Mouse (Mus musculus) kidney, embryonic 16.5 days (tissue): ENCODE data around the gene Pglyrp1. TPM values are rescaled to one million over a fixed set of nuclear protein-coding genes. Genes with fewer than 3 reads are reported as not detected.

ENCODE experiments used
- ATAC-seq: fragments of 200-750 bp; cut with Nextera tagmentation; 2 replicates; pipeline ENCODE4 v1.8.0; 2017; ENCODE audit warnings: moderate TSS enrichment; ENCODE audit not compliant: low FRiP score, low TSS enrichment
- H3K27ac ChIP-seq: fragments of 300-500 bp; sonication (generic); 2 replicates; pipeline ENCODE4 v1.5.1; 2014; ENCODE audit warnings: low read length
- H3K27me3 ChIP-seq: fragments of 300-500 bp; sonication (generic); 2 replicates; pipeline ENCODE4 v1.6.1; 2014; ENCODE audit warnings: low read length, control low read depth, mixed read lengths; ENCODE audit not compliant: insufficient read depth
- H3K36me3 ChIP-seq: fragments of 300-500 bp; sonication (generic); 2 replicates; pipeline ENCODE4 v1.6.1; 2014; ENCODE audit warnings: low read length, control low read depth, mixed read lengths; ENCODE audit not compliant: insufficient read depth
- H3K4me1 ChIP-seq: fragments of 300-500 bp; sonication (generic); 2 replicates; pipeline ENCODE4 v1.6.1; 2014; ENCODE audit warnings: low read length, control low read depth, mixed read lengths; ENCODE audit not compliant: insufficient read depth
- H3K4me2 ChIP-seq: fragments of 300-500 bp; sonication (generic); replicated peaks from 2 replicates; pipeline ENCODE4 v1.6.1; 2014; ENCODE audit warnings: low read depth, low read length
- H3K4me3 ChIP-seq: fragments of 300-500 bp; sonication (generic); 2 replicates; pipeline ENCODE4 v1.5.1; 2014; ENCODE audit warnings: mild to moderate bottlenecking, low read length
- H3K9ac ChIP-seq: fragments of 300-500 bp; sonication (generic); replicated peaks from 2 replicates; pipeline ENCODE4 v1.6.1; 2014; ENCODE audit warnings: low read length
- H3K9me3 ChIP-seq: fragments of 300-500 bp; sonication (generic); 2 replicates; pipeline ENCODE4 v1.6.1; 2016; ENCODE audit warnings: low read length, control low read depth
- WGBS: fragments of 180-500 bp; shearing (Covaris S2); extraction: QIAGEN DNeasy Blood & Tissue Kit; methylation state at CpG from one replicate; pipeline ENCODE4 v1.1.7; 2014; 5-methylcytosine and 5-hydroxymethylcytosine counted together
- polyA plus RNA-seq: library from polyadenylated mRNA; unstranded; fragments of >200 nt; fragmentation: Nextera tagmentation; extraction: Ambion mirVana; gene quantifications from 2 replicates; pipeline ENCODE4 v1.2.1, GENCODE M21; 2015

Pglyrp1 gene
- polyA plus RNA-seq, 1 experiment from 2014 or later = 1.8 TPM

GRCm38 (mm10) chr7:18923711-18924191 is 52.6 kb downstream of the Pglyrp1 start:
- Histone ChIP-seq H3K27me3 (peaks cover 62% of the 10 kb centered on the region), H3K9me3 (no peaks in the 10 kb centered on the region), H3K27ac (no peak overlapping the region), H3K4me1 (peaks cover 9% of the 10 kb centered on the region; the same call in 1 of the 2 replicates), H3K36me3 (no peaks in the 10 kb centered on the region), H3K4me3 (no peak overlapping the region), H3K4me2 (no peak overlapping the region), H3K9ac (no peak overlapping the region)
- no peak for ATAC-seq
- 34% methylated on average over 4 of the region's 4 CpGs for WGBS

DNA sequence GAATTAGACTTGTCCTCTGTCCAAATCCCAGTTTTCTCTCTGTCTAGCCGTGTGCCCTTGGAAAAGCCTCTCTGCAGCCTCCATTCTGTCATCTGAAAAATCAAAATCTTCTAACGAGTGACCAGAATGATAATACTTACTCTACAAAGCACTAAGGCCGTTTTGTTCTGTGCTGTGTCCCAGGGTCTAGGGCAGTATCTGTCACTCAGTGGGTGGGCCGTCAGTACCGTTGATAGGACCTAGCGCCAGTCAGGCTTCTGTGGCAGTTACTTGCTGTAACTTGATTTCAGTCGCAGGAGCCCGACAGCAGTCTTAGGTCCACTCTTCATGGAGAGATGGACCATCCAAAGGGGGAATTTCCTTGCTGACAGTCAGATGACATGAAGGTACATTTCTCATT is 53.2 kb downstream of the Pglyrp1 start:
- H3K4me1 ChIP-seq = peaks cover 9% of the 10 kb centered on the region; the same call in 1 of the 2 replicates
- no peak overlapping the region for H3K27ac ChIP-seq
- no peak overlapping the region for H3K9ac ChIP-seq
- no peaks in the 10 kb centered on the region for H3K9me3 ChIP-seq
- WGBS = 10% methylated on average over 8 of the region's 8 CpGs
- no peak overlapping the region for H3K4me3 ChIP-seq
- H3K27me3 ChIP-seq = peaks cover 60% of the 10 kb centered on the region
- H3K36me3 ChIP-seq = no peaks in the 10 kb centered on the region
- no peak overlapping the region for H3K4me2 ChIP-seq
- ATAC-seq = no peak

- peak within 1 kb of the TSS; percentile 51; the same call in 1 of the 2 replicates for H3K27ac ChIP-seq
These were observed 54.2 kb downstream of the Pglyrp1 start, which contains the start of gene Nova2 for GRCm38 (mm10) chr7:18925162-18925938. Gene Nova2, plus strand, starts transcription at chr7:18925888.

DNA sequence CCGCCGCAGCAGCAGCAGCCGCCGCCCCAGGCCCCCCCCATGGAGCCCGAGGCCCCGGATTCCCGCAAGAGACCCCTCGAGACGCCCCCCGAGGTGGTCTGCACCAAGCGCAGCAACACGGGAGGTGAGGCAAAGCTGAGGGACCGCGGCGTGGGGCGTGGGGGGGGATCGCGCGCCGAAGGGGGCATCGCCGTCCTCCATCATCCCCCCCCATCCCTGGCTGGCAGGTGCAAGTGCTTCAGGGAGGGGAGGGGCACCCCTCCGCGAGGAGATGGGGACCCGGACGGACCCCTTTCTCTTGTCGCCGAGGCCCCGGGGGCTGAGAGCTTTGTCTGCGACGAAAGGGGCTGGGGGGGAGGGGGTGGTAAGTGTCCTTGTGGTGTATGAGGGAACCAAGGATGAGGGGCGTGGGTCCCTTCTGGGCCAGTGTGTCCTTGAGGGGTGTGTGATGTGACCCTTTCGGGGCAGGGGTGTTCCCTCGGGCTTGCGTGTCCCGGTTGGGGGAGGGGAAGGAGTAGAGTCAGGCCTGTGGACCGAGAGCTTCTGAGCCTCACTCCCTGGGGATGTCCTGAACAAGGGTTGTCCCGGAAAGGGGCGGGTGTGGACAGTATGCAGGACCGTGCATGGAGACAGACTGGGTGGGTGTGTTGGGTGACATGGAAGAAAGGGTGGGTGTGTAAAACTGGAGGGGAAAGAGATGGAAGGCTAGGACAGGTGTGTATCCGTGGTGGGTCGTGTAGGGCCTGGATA is 55.1 kb downstream of the Pglyrp1 start:
- peak; percentile 49 for ATAC-seq
- peaks cover 59% of the 10 kb centered on the region for H3K27me3 ChIP-seq
- H3K27ac ChIP-seq = peak overlapping the region; percentile 51; the same call in 1 of the 2 replicates
- H3K4me1 ChIP-seq = peaks cover 9% of the 10 kb centered on the region; the same call in 1 of the 2 replicates
- H3K36me3 ChIP-seq = no peaks in the 10 kb centered on the region
- H3K4me2 ChIP-seq = peak overlapping the region; percentile 81
- 2% methylated on average over 17 of the region's 42 CpGs for WGBS
- peak overlapping the region; percentile 57 for H3K4me3 ChIP-seq
- H3K9me3 ChIP-seq = no peaks in the 10 kb centered on the region
- H3K9ac ChIP-seq = peak overlapping the region; percentile 69

More at GRCm38 (mm10) chr7:18925162-18925938, 54.2 kb downstream of the Pglyrp1 start, which contains the start of gene Nova2:
- Histone ChIP-seq H3K27me3 (peaks cover 59% of the 10 kb centered on the region), H3K36me3 (no peaks in the 10 kb centered on the region), H3K4me2 (peak within 1 kb of the TSS; percentile 81), H3K9me3 (no peaks in the 10 kb centered on the region), H3K4me3 (peak within 1 kb of the TSS; percentile 57), H3K4me1 (peaks cover 9% of the 10 kb centered on the region; the same call in 1 of the 2 replicates), H3K9ac (peak within 1 kb of the TSS; percentile 69)
- 0% methylated on average over 30 of the region's 45 CpGs for WGBS
- ATAC-seq = peak; percentile 86

DNA sequence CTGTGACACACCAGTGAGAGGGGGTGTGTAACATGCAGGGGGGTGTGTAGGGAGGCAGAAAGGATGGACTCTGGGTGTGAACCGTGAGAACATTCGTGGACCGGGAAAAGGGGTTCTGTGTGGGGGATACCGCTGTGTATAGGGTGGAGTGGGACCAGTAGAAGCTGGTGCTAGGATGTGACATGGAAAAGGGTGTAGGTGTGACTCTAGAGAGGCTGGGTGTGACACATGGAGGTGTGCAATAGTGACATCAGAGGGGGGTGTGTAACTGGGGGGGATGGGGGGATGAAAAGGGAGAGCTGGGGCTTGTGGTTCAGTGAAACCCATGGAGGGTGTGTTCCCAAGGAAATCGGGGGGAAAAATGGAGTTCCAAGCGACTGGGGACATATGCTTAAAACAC is 55.8 kb downstream of the Pglyrp1 start:
- peak overlapping the region; percentile 57 for H3K4me3 ChIP-seq
- H3K9me3 ChIP-seq = no peaks in the 10 kb centered on the region
- H3K27me3 ChIP-seq = peaks cover 59% of the 10 kb centered on the region
- H3K27ac ChIP-seq = peak overlapping the region; percentile 14; the same call in 1 of the 2 replicates
- no peak overlapping the region for H3K9ac ChIP-seq
- peaks cover 9% of the 10 kb centered on the region; the same call in 1 of the 2 replicates for H3K4me1 ChIP-seq
- peak overlapping the region; percentile 26 for H3K4me2 ChIP-seq
- 50% methylated on average over 6 of the region's 6 CpGs for WGBS
- ATAC-seq = 0 out of 2 replicates have a peak, but pooled peaks have one; percentile 16
- no peaks in the 10 kb centered on the region for H3K36me3 ChIP-seq

DNA sequence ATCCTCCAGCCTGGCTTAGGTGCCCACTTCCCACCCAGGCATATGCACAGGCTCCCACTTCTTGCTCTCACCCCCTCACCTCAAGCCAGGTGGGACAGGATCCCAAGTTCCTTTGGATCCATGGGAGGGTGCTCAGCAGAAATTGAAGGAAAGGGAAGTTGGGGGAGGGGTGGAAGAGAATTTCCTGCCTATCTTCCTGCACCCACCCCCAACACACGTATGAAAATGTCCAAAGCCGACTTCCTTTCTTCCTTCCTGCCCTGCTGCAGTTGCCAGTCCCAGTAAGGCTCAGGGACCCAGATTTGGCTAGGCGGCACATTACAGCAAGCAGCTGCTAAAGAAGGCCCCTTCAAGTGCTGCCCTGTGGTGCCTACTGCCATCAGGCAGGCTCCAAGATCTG is 56.6 kb downstream of the Pglyrp1 start:
- Histone ChIP-seq H3K27ac (peak overlapping the region; percentile 14; the same call in 1 of the 2 replicates), H3K4me3 (peak overlapping the region; percentile 57; the same call in 1 of the 2 replicates), H3K9ac (no peak overlapping the region), H3K4me2 (peak overlapping the region; percentile 26), H3K27me3 (peaks cover 51% of the 10 kb centered on the region), H3K9me3 (no peaks in the 10 kb centered on the region), H3K36me3 (no peaks in the 10 kb centered on the region), H3K4me1 (peaks cover 9% of the 10 kb centered on the region; the same call in 1 of the 2 replicates)
- 31% methylated on average over 3 of the region's 3 CpGs for WGBS
- ATAC-seq = no peak

Other genes with a start within 250 kb of the Pglyrp1 start
- gene Psg21, start 214.6 kb upstream of the Pglyrp1 start, polyA plus RNA-seq = not detected in 2 replicates
- gene Psg20, start 185.1 kb upstream of the Pglyrp1 start, polyA plus RNA-seq = not detected in 2 replicates
- not detected in 2 replicates for gene Psg22, start 153.2 kb upstream of the Pglyrp1 start, polyA plus RNA-seq
- gene Psg19, start 72.8 kb upstream of the Pglyrp1 start, polyA plus RNA-seq = not detected in 2 replicates
- gene Psg17, start 49.7 kb upstream of the Pglyrp1 start, polyA plus RNA-seq = not detected in 2 replicates
- gene Mill2, start 31.4 kb upstream of the Pglyrp1 start, polyA plus RNA-seq = 1.4 and 1.6 TPM in 2 replicates
- gene Ccdc61, start 39.1 kb downstream of the Pglyrp1 start, polyA plus RNA-seq = 30.8 and 31.7 TPM in 2 replicates
- gene Nova2, start 54.6 kb downstream of the Pglyrp1 start, polyA plus RNA-seq = 0.67 and 0.77 TPM in 2 replicates
- gene Nanos2, start 116.1 kb downstream of the Pglyrp1 start, polyA plus RNA-seq = not detected in 2 replicates
- gene Mypop, start 119.9 kb downstream of the Pglyrp1 start, polyA plus RNA-seq = 3.3 and 4.0 TPM in 2 replicates
- 21.4 and 23.5 TPM in 2 replicates for gene Irf2bp1, start 132.7 kb downstream of the Pglyrp1 start, polyA plus RNA-seq
- gene Foxa3, start 152.2 kb downstream of the Pglyrp1 start, polyA plus RNA-seq = 0.35 and 0.75 TPM in 2 replicates
- 34.0 and 35.6 TPM in 2 replicates for gene Sympk, start 153.0 kb downstream of the Pglyrp1 start, polyA plus RNA-seq
- not detected in 2 replicates for gene Rsph6a, start 183.4 kb downstream of the Pglyrp1 start, polyA plus RNA-seq
- gene Dmwd, start 204.9 kb downstream of the Pglyrp1 start, polyA plus RNA-seq = 15.5 and 16.8 TPM in 2 replicates
- gene Dmpk, start 212.5 kb downstream of the Pglyrp1 start, polyA plus RNA-seq = 17.2 and 27.5 TPM in 2 replicates
- gene Six5, start 223.3 kb downstream of the Pglyrp1 start, polyA plus RNA-seq = 9.5 and 10.5 TPM in 2 replicates
- 3.2 and 4.3 TPM in 2 replicates for gene Gm4969, start 247.0 kb downstream of the Pglyrp1 start, polyA plus RNA-seq
- 18.4 and 20.3 TPM in 2 replicates for gene Fbxo46, start 248.5 kb downstream of the Pglyrp1 start, polyA plus RNA-seq